Mouse (Mus musculus) kidney, adult 8-10 months (tissue): ENCODE data around the gene Dmwd.

Experiments
- DNase-seq, 2 experiments: peaks; one replicate each; pipeline ENCODE4 v3.0.0; 2022

The Dmwd gene

GRCm38 (mm10) chr7:19095751-19096110, 19.7 kb downstream of the Dmwd start:
- DNase-seq: peak; percentile 50 to 56

- no peak for DNase-seq
Measured at GRCm38 (mm10) chr7:19096421-19096976, 20.5 kb downstream of the Dmwd start.

- no peak for DNase-seq
Measured at GRCm38 (mm10) chr7:19097217-19097616, 21.2 kb downstream of the Dmwd start.

- DNase-seq: no peak
Measured at GRCm38 (mm10) chr7:19097863-19098262, 21.8 kb downstream of the Dmwd start.

GRCm38 (mm10) chr7:19098811-19099210, 22.8 kb downstream of the Dmwd start:
- DNase-seq: no peak

GRCm38 (mm10) chr7:19100290-19100689, 24.3 kb downstream of the Dmwd start:
- no peak for DNase-seq

GRCm38 (mm10) chr7:19103741-19104140, 27.7 kb downstream of the Dmwd start:
- no peak for DNase-seq

GRCm38 (mm10) chr7:19104486-19104885, 28.5 kb downstream of the Dmwd start:
- DNase-seq: no peak

GRCm38 (mm10) chr7:19107436-19107835, 31.4 kb downstream of the Dmwd start:
- DNase-seq: no peak

- no peak for DNase-seq
Measured at GRCm38 (mm10) chr7:19109565-19109964, 33.5 kb downstream of the Dmwd start.

- peak; percentile 59 to 60 for DNase-seq
Measured at GRCm38 (mm10) chr7:19118028-19118771, 42.2 kb downstream of the Dmwd start, which contains the start of gene Gm4969. TSS of gene Gm4969 (minus strand) at chr7:19118368.

GRCm38 (mm10) chr7:19119083-19119482, 43.1 kb downstream of the Dmwd start:
- DNase-seq: peak; percentile 19 to 36

- DNase-seq: peak; percentile 96 to 98
Measured at GRCm38 (mm10) chr7:19119631-19120429, 43.8 kb downstream of the Dmwd start, which contains the start of gene Fbxo46. TSS of gene Fbxo46 (plus strand) at chr7:19119859.

- DNase-seq: peak; percentile 62 to 81
Measured at GRCm38 (mm10) chr7:19121686-19122085, 45.7 kb downstream of the Dmwd start.

GRCm38 (mm10) chr7:19124713-19125112, 48.7 kb downstream of the Dmwd start:
- DNase-seq: peak; percentile 31 to 41

- DNase-seq: no peak
Measured at GRCm38 (mm10) chr7:19127744-19128143, 51.7 kb downstream of the Dmwd start.

- DNase-seq: no peak
Measured at GRCm38 (mm10) chr7:19129396-19129795, 53.4 kb downstream of the Dmwd start.

GRCm38 (mm10) chr7:19130657-19131056, 54.6 kb downstream of the Dmwd start:
- DNase-seq: no peak

GRCm38 (mm10) chr7:19131324-19131848, 55.4 kb downstream of the Dmwd start:
- DNase-seq: peak; percentile 98 to 99
